Mouse (Mus musculus) layer of hippocampus, postnatal 25 days (tissue): Measurements from ENCODE around the gene Akt2. TPM values are rescaled to one million over a fixed set of nuclear protein-coding genes. Genes with fewer than 3 reads are reported as not detected.
A peak's percentile ranks its signal among the peaks of the same experiment; 100 is the strongest.

Experiments used
- DNase-seq, 2 experiments: peaks; one replicate each; pipeline ENCODE4 v3.0.0; 2022; ENCODE audit warnings: mixed read lengths in 2 of 2, low spot score in 1 of 2; ENCODE audit errors: extremely low spot score in 1 of 2
- total RNA-seq, 2 experiments: library from RNA; stranded (reverse); gene quantifications; 2 replicates each; pipeline ENCODE4 v1.2.3; 2021

Gene Akt2
- 100 to 1,000 TPM in 1 of 2 experiments, 10 to 100 TPM in 1; 93.8 to 122 TPM for total RNA-seq

GRCm38 (mm10) chr7:27591266-27592216, at the start of gene Akt2:
Akt2 (plus strand) TSS chr7:27591552.
- DNase-seq: peak; percentile 75 to 95

GRCm38 (mm10) chr7:27541922-27542321, 49.4 kb upstream of the Akt2 start:
- DNase-seq: no peak

GRCm38 (mm10) chr7:27542392-27543033, 48.8 kb upstream of the Akt2 start:
- peak; percentile 80 to 81 for DNase-seq

GRCm38 (mm10) chr7:27543065-27543464, 48.3 kb upstream of the Akt2 start:
- DNase-seq: no peak

GRCm38 (mm10) chr7:27543851-27544250, 47.5 kb upstream of the Akt2 start:
- DNase-seq: no peak

GRCm38 (mm10) chr7:27544675-27545370, 46.5 kb upstream of the Akt2 start:
- no peak for DNase-seq

GRCm38 (mm10) chr7:27549597-27549996, 41.8 kb upstream of the Akt2 start:
- DNase-seq: no peak

- no peak for DNase-seq
These were observed 39.3 kb upstream of the Akt2 start for GRCm38 (mm10) chr7:27552070-27552469.

- peak; percentile 83 to 93 for DNase-seq
These were observed 38.3 kb upstream of the Akt2 start, which contains the start of the genes Pld3 and 2310022A10Rik for GRCm38 (mm10) chr7:27552931-27553513. Pld3 (minus strand) TSS chr7:27553218. 2310022A10Rik (plus strand) TSS chr7:27553233.

- no peak for DNase-seq
These were observed 31.0 kb upstream of the Akt2 start for GRCm38 (mm10) chr7:27560291-27560887.

- no peak for DNase-seq
These were observed 30.4 kb upstream of the Akt2 start for GRCm38 (mm10) chr7:27560978-27561377.

GRCm38 (mm10) chr7:27569580-27570224, 21.6 kb upstream of the Akt2 start:
- no peak for DNase-seq

GRCm38 (mm10) chr7:27572133-27572532, 19.2 kb upstream of the Akt2 start:
- no peak for DNase-seq

GRCm38 (mm10) chr7:27574124-27574880, 17.1 kb upstream of the Akt2 start:
- no peak for DNase-seq

GRCm38 (mm10) chr7:27576914-27577313, 14.4 kb upstream of the Akt2 start:
- DNase-seq: peak in 1 of 2 experiments; percentile 45

- DNase-seq: no peak
These were observed 13.8 kb upstream of the Akt2 start for GRCm38 (mm10) chr7:27577589-27577988.

- DNase-seq: no peak
These were observed 12.9 kb upstream of the Akt2 start for GRCm38 (mm10) chr7:27578465-27578864.

GRCm38 (mm10) chr7:27580380-27581174, 10.8 kb upstream of the Akt2 start:
- DNase-seq: no peak
